Mouse (Mus musculus) pancreas, adult 10 weeks (tissue): ENCODE data around the gene Olfr1087. TPM values are rescaled to one million over a fixed set of nuclear protein-coding genes. Genes with fewer than 3 reads are reported as not detected.

Experiments
- polyA plus RNA-seq: library from polyadenylated mRNA; stranded (reverse); fragments of 350-450 nt; fragmentation: Illumina TruSeq; extraction: RNeasy Lipid Tissue Mini Kit (QIAGEN cat#74804); gene quantifications from one replicate; pipeline ENCODE4 v1.2.3, GENCODE M21; 2015; ENCODE audit warnings: low read depth, low replicate concordance; ENCODE audit not compliant: insufficient read depth

Gene Olfr1087
- polyA plus RNA-seq, result not detected

GRCm38 (mm10) chr2:86698295-86698694, at the start of gene Olfr1087:
Olfr1087 (minus strand) TSS chr2:86698395.

GRCm38 (mm10) chr2:86733601-86734000, 35.4 kb upstream of the Olfr1087 start, which contains the start of gene Olfr1089:
Olfr1089 (minus strand) TSS chr2:86733701.

GRCm38 (mm10) chr2:86679992-86680391, 18.2 kb downstream of the Olfr1087 start, which contains the start of gene Olfr1086:
Olfr1086 (minus strand) TSS chr2:86680092.

GRCm38 (mm10) chr2:86661919-86662318, 36.3 kb downstream of the Olfr1087 start, which contains the start of gene Olfr1085:
Olfr1085 (minus strand) TSS chr2:86662019.

GRCm38 (mm10) chr2:86639625-86640024, 58.6 kb downstream of the Olfr1087 start, which contains the start of gene Olfr1084:
Olfr1084 (minus strand) TSS chr2:86639725.

Other genes with a start within 250 kb of the Olfr1087 start
- gene Olfr1065, start 247.8 kb downstream of the Olfr1087 start, polyA plus RNA-seq, result not detected
- not detected for gene Olfr1066, start 242.1 kb downstream of the Olfr1087 start, polyA plus RNA-seq
- not detected for gene Olfr228, start 211.0 kb downstream of the Olfr1087 start, polyA plus RNA-seq
- not detected for gene Olfr1076, start 189.9 kb downstream of the Olfr1087 start, polyA plus RNA-seq
- not detected for gene Olfr1079, start 155.9 kb downstream of the Olfr1087 start, polyA plus RNA-seq
- not detected for gene Olfr1080, start 140.2 kb downstream of the Olfr1087 start, polyA plus RNA-seq
- not detected for gene Olfr1082, start 99.4 kb downstream of the Olfr1087 start, polyA plus RNA-seq
- gene Olfr1084, start 58.7 kb downstream of the Olfr1087 start, polyA plus RNA-seq, result not detected
- gene Olfr1085, start 36.4 kb downstream of the Olfr1087 start, polyA plus RNA-seq, result not detected
- gene Olfr1086, start 18.3 kb downstream of the Olfr1087 start, polyA plus RNA-seq, result not detected
- gene Olfr1089, start 35.3 kb upstream of the Olfr1087 start, polyA plus RNA-seq, result not detected
- not detected for gene Olfr1090, start 60.6 kb upstream of the Olfr1087 start, polyA plus RNA-seq
- not detected for gene Olfr1093, start 84.1 kb upstream of the Olfr1087 start, polyA plus RNA-seq
- not detected for gene Olfr141, start 111.6 kb upstream of the Olfr1087 start, polyA plus RNA-seq
- gene Olfr1094, start 126.3 kb upstream of the Olfr1087 start, polyA plus RNA-seq, result not detected
- not detected for gene Olfr1095, start 153.3 kb upstream of the Olfr1087 start, polyA plus RNA-seq
- gene Gm13723, start 176.4 kb upstream of the Olfr1087 start, polyA plus RNA-seq, result not detected
- not detected for gene Olfr1097, start 193.8 kb upstream of the Olfr1087 start, polyA plus RNA-seq
- not detected for gene Olfr1098, start 226.2 kb upstream of the Olfr1087 start, polyA plus RNA-seq